Mouse (Mus musculus): Measurements from ENCODE around the gene Zeb2.
"Not testable (repeated sequence)": the region's sequence is repeated elsewhere in the genome, so short reads cannot be mapped to it uniquely, and the experiment has no call there.

Zeb2 gene

GRCm38 (mm10) chr2:45112021-45112747 lies 5.0 kb downstream of the Zeb2 start:
- DNase-seq (ENCODE audit: low read depth in 2 of 2, low spot score in 2 of 2) = no peak

GRCm38 (mm10) chr2:45111571-45111970 lies 5.6 kb downstream of the Zeb2 start:
- not testable (repeated sequence) for DNase-seq (ENCODE audit: low read depth in 2 of 2, low spot score in 2 of 2)

- no peak for DNase-seq (ENCODE audit: low read depth in 2 of 2, low spot score in 2 of 2)
Observed at GRCm38 (mm10) chr2:45110757-45111411, 6.3 kb downstream of the Zeb2 start.

- peak; percentile 30 to 37 for DNase-seq (ENCODE audit: low read depth in 2 of 2, low spot score in 2 of 2)
Observed at GRCm38 (mm10) chr2:45109951-45110756, 7.0 kb downstream of the Zeb2 start.

- DNase-seq (ENCODE audit: low read depth in 2 of 2, low spot score in 2 of 2) = no peak
Observed at GRCm38 (mm10) chr2:45109161-45109950, 7.8 kb downstream of the Zeb2 start.

GRCm38 (mm10) chr2:45108521-45109091 lies 8.6 kb downstream of the Zeb2 start:
- no peak for DNase-seq (ENCODE audit: low read depth in 2 of 2, low spot score in 2 of 2)

- no peak for DNase-seq (ENCODE audit: low read depth in 2 of 2, low spot score in 2 of 2)
Observed at GRCm38 (mm10) chr2:45107555-45107954, 9.6 kb downstream of the Zeb2 start.

GRCm38 (mm10) chr2:45105922-45106851 lies 11.0 kb downstream of the Zeb2 start:
- DNase-seq (ENCODE audit: low read depth in 2 of 2, low spot score in 2 of 2) = no peak

GRCm38 (mm10) chr2:45105281-45105721 lies 11.9 kb downstream of the Zeb2 start:
- no peak for DNase-seq (ENCODE audit: low read depth in 2 of 2, low spot score in 2 of 2)

- no peak for DNase-seq (ENCODE audit: low read depth in 2 of 2, low spot score in 2 of 2)
Observed at GRCm38 (mm10) chr2:45104511-45105055, 12.6 kb downstream of the Zeb2 start.

- no peak for DNase-seq (ENCODE audit: low read depth in 2 of 2, low spot score in 2 of 2)
Observed at GRCm38 (mm10) chr2:45104066-45104465, 13.1 kb downstream of the Zeb2 start.

- DNase-seq (ENCODE audit: low read depth in 2 of 2, low spot score in 2 of 2) = no peak
Observed at GRCm38 (mm10) chr2:45103021-45103983, 13.9 kb downstream of the Zeb2 start.

GRCm38 (mm10) chr2:45102191-45102638 lies 15.0 kb downstream of the Zeb2 start:
- no peak for DNase-seq (ENCODE audit: low read depth in 2 of 2, low spot score in 2 of 2)

- DNase-seq (ENCODE audit: low read depth in 2 of 2, low spot score in 2 of 2) = no peak
Observed at GRCm38 (mm10) chr2:45101586-45101985, 15.6 kb downstream of the Zeb2 start.

- no peak for DNase-seq (ENCODE audit: low read depth in 2 of 2, low spot score in 2 of 2)
Observed at GRCm38 (mm10) chr2:45101040-45101439, 16.2 kb downstream of the Zeb2 start.

GRCm38 (mm10) chr2:45100628-45101027 lies 16.6 kb downstream of the Zeb2 start:
- no peak for DNase-seq (ENCODE audit: low read depth in 2 of 2, low spot score in 2 of 2)

GRCm38 (mm10) chr2:45100017-45100416 lies 17.2 kb downstream of the Zeb2 start:
- DNase-seq (ENCODE audit: low read depth in 2 of 2, low spot score in 2 of 2) = no peak

GRCm38 (mm10) chr2:45099081-45099480 lies 18.1 kb downstream of the Zeb2 start:
- DNase-seq (ENCODE audit: low read depth in 2 of 2, low spot score in 2 of 2) = no peak

Data from CD8-positive naive resting alpha-beta T cell, adult 2 months (primary cell).